Mouse (Mus musculus): ENCODE data around the gene Dlg2. TPM values are rescaled to one million over a fixed set of nuclear protein-coding genes. Genes with fewer than 3 reads are reported as not detected.

Gene Dlg2
- polyA plus RNA-seq, 1 experiment = 1.3 TPM

DNA sequence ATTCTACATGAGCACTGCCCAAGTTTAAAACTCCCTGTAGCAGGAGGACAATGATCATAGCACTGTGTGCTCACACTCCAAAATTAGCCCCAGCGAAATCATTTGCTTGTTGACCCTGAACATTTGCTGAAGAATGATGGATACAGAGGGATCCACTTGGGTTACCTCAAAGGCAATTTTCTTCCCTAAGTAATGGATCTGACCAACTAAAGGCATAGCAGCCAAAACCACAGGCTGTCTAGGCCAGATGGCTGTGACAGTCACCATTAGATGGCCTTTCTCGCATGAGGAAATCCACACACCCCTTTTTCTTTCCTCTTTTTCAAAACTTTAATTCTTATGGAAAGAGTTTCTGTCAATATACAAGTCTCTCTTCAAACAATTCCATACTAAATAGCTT lies 2003.3 kb downstream of the Dlg2 start:
- no peak for DNase-seq
- WGBS = 81% methylated on average over 2 of the region's 2 CpGs
- H3K4me3 ChIP-seq (replicated peaks; ENCODE audit: extremely low read depth, low read depth, low read length) = no peak overlapping the region
- no peak for TF ChIP-seq CTCF (IDR thresholded peaks at IDR 0.05; ENCODE audit: insufficient read depth, low read length)
- no peak for TF ChIP-seq POLR2A (IDR thresholded peaks at IDR 0.05; ENCODE audit: borderline replicate concordance, extremely low read depth, low read depth, low read length)
- no peaks in the 10 kb centered on the region for H3K4me1 ChIP-seq (ENCODE audit: control insufficient read depth, insufficient read depth, low read length)

DNA sequence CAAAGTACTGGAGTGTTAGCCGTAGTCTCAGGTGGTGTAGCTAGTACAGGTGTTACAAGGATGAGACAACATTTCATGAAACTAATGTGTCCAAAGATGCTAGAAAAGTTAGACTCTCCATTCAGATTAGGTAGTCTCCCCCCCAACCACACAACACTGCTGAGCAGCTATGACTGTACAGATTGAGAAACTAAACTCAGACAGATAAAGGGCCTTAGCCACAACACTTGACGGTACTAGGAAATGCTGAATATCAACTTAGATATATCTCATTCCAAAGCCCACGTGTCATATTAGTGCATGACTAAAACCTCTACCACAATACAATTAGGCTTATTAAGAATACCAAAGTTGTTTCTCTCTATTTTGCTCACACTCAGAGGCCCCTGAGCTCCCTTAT lies 2006.9 kb downstream of the Dlg2 start:
- Histone ChIP-seq H3K4me1 (ENCODE audit: control insufficient read depth, insufficient read depth, low read length) (no peaks in the 10 kb centered on the region), H3K4me3 (replicated peaks; ENCODE audit: extremely low read depth, low read depth, low read length) (no peak overlapping the region)
- no peak for DNase-seq
- WGBS = 76% methylated on average over 3 of the region's 3 CpGs
- no peak for TF ChIP-seq CTCF (IDR thresholded peaks at IDR 0.05; ENCODE audit: insufficient read depth, low read length)
- no peak for TF ChIP-seq POLR2A (IDR thresholded peaks at IDR 0.05; ENCODE audit: borderline replicate concordance, extremely low read depth, low read depth, low read length)

DNA sequence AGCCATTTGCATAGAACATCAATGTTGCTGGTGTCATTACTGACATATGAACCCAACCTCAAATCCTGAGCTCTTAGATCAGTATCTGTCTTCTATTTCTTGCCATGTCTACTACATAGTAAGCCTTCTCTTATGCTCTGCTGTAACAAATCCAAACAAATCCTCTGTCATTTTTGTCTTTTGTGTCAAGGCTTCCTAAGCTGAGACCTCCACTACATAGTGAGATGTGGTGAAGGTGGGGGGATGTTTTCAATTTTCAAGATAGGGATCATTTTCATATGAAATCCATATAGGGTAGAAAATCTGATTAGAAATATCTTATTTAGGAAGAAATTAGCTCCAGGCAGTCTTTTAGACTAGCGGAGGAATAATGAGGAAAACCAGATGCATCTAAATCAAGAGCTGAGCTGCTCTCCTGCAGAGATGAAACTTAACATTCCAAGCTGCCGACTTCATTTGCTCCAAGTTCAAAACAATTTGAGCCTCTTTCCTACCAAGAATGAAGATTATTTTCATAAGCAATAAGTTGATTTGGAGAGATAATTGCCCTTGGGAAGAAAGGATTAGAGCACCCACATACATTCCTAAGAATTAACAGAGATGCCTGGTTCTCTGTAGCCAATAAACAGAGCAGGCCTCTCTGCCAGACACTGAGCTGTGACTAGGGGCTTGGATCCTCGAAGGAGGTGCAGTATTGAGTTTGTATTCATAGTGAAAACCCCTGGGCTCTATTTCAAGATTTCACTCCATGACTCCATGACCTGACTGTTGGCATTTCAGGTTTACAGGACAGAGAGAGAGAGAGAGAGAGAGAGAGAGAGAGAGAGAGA lies 2009.6 kb downstream of the Dlg2 start:
- DNase-seq = no peak
- H3K4me3 ChIP-seq (replicated peaks; ENCODE audit: extremely low read depth, low read depth, low read length) = no peak overlapping the region
- TF ChIP-seq CTCF (IDR thresholded peaks at IDR 0.05; ENCODE audit: insufficient read depth, low read length) (no peak), POLR2A (IDR thresholded peaks at IDR 0.05; ENCODE audit: borderline replicate concordance, extremely low read depth, low read depth, low read length) (no peak)
- WGBS = 55% methylated on average over 3 of the region's 3 CpGs
- no peaks in the 10 kb centered on the region for H3K4me1 ChIP-seq (ENCODE audit: control insufficient read depth, insufficient read depth, low read length)

DNA sequence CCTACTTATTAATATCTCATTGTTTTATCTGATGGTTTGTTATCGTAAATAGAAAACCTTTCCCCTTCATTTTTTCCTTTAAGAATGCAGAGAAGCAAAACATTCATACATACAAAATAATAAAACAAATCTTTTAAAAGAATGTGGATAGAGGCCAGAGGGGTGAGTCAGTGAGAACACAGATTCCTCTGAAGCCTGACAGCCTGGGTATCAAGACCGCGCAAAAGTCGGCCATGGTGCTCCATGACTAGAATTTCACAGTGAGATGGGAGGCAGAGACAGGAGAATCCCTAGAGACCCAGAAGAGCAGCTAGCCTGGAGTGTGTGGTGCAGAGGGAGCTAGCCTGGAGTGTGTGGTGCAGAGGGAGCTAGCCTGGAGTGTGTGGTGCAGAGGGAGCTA lies 2010.4 kb downstream of the Dlg2 start:
- WGBS = 85% methylated on average over 4 of the region's 4 CpGs
- no peak overlapping the region for H3K4me3 ChIP-seq (replicated peaks; ENCODE audit: extremely low read depth, low read depth, low read length)
- no peak for TF ChIP-seq CTCF (IDR thresholded peaks at IDR 0.05; ENCODE audit: insufficient read depth, low read length)
- no peak for DNase-seq
- H3K4me1 ChIP-seq (ENCODE audit: control insufficient read depth, insufficient read depth, low read length) = no peaks in the 10 kb centered on the region

DNA sequence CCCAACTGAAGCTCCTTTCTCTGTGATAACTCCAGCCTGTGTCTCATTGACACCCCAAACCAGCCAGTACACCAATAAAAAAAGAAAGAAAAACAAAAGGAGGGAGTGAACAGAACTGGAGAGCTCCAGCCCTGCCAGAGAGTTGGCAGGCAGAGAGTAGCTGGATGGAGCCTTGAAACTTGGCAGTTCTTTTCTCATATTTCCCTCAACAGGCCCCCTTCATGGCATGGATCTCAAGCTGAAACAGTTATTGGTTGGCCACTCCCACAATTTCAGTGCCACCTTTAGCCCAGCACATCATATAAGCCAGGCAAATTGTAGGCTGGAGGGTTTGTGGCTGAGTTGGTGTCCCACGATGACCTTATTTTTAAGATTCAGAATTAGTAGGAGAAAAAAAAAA lies 2015.8 kb downstream of the Dlg2 start:
- WGBS = 79% methylated on average over 1 of the region's 1 CpGs
- TF ChIP-seq POLR2A (IDR thresholded peaks at IDR 0.05; ENCODE audit: borderline replicate concordance, extremely low read depth, low read depth, low read length) (no peak), CTCF (IDR thresholded peaks at IDR 0.05; ENCODE audit: insufficient read depth, low read length) (no peak)
- no peak overlapping the region for H3K4me3 ChIP-seq (replicated peaks; ENCODE audit: extremely low read depth, low read depth, low read length)
- DNase-seq = no peak
- H3K4me1 ChIP-seq (ENCODE audit: control insufficient read depth, insufficient read depth, low read length) = no peaks in the 10 kb centered on the region; the same call in 1 of the 2 replicates

DNA sequence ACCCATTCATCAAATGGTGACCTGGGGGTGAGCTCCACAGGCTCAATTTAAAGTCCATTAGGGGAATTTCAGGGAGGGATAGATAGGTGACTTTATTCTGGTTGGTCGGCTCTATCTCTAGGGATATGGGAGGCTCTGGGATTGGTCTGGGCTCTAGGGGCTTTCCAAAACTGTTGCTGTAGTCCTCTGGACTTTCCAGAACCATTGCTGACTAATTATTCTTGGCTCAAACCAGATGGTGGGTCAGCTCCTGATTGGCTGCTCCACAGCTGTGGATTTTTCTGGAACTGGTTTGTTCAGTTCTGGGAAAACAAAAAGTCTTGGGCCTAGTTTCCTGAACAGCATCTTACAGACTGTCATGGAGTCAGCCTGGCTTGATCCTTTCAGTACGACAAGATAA lies 2017.0 kb downstream of the Dlg2 start:
- Histone ChIP-seq H3K4me3 (replicated peaks; ENCODE audit: extremely low read depth, low read depth, low read length) (no peak overlapping the region), H3K4me1 (ENCODE audit: control insufficient read depth, insufficient read depth, low read length) (no peaks in the 10 kb centered on the region; the same call in 1 of the 2 replicates)
- TF ChIP-seq POLR2A (IDR thresholded peaks at IDR 0.05; ENCODE audit: borderline replicate concordance, extremely low read depth, low read depth, low read length) (no peak), CTCF (IDR thresholded peaks at IDR 0.05; ENCODE audit: insufficient read depth, low read length) (no peak)
- 73% methylated on average over 2 of the region's 2 CpGs for WGBS
- DNase-seq = no peak

Other genes with a start within 250 kb of the Dlg2 start
- 0.13 TPM in 1 of 2 replicates, not detected in the other for gene Ccdc83, start 210.9 kb upstream of the Dlg2 start, polyA plus RNA-seq (2012; rRNA removed)
- 7.6 and 14.0 TPM in 2 replicates for gene Sytl2, start 174.4 kb upstream of the Dlg2 start, polyA plus RNA-seq (2012; rRNA removed)
- 0.18 and 0.25 TPM in 2 replicates for gene Ccdc89, start 50.1 kb upstream of the Dlg2 start, polyA plus RNA-seq (2012; rRNA removed)
- 41.3 and 57.3 TPM in 2 replicates for gene Crebzf, start 33.9 kb upstream of the Dlg2 start, polyA plus RNA-seq (2012; rRNA removed)
- 6.8 and 13.8 TPM in 2 replicates for gene Tmem126a, start 19.4 kb upstream of the Dlg2 start, polyA plus RNA-seq (2012; rRNA removed)
- 5.2 and 6.1 TPM in 2 replicates for gene Tmem126b, start 671 bp upstream of the Dlg2 start, polyA plus RNA-seq (2012; rRNA removed)